Mouse (Mus musculus): ENCODE measurements around the gene Ssh2.

GRCm38 (mm10) chr11:77437026-77437425 is 220.9 kb downstream of the Ssh2 start:
- no peak for TF ChIP-seq POLR2A (IDR thresholded peaks at IDR 0.05; ENCODE audit: insufficient read depth, low read depth, low read length)
- TF ChIP-seq CTCF (IDR thresholded peaks at IDR 0.05; ENCODE audit: insufficient read depth, low read depth, low read length): no peak
